ENCODE assay signal across 9 mouse cellular contexts in genomic region chr1:192726996-192727624, GRCm38 (mm10). TPM values are rescaled to one million over a fixed set of nuclear protein-coding genes. Genes with fewer than 3 reads are reported as not detected.
DNase-seq lines count a peak whose midpoint lies in the region; ATAC-seq and TF ChIP-seq lines count a peak whose summit lies in the region.
"Had no signal": no experiment of that assay in that cellular context is flagged by ENCODE, and none has a peak within 500 bp of the region (broad histone marks: within the 10 kb centered on the region; RNA-seq: fewer than 3 reads in every experiment).

No protein-coding gene starts in this region.

- H3K27me3 ChIP-seq in heart, postnatal 0 days (ENCODE audit: control insufficient read depth, insufficient read depth, low read length): no peaks in the 10 kb centered on the region
- no peaks in the 10 kb centered on the region for H3K27me3 ChIP-seq in lung, postnatal 0 days (replicated peaks; ENCODE audit: insufficient read depth, low read length)
- H3K27me3 ChIP-seq: heart, embryonic 13.5 days had no signal

- H3K9me3 ChIP-seq in heart, postnatal 0 days (replicated peaks; ENCODE audit: control insufficient read depth, low read length): no peaks in the 10 kb centered on the region
- no peaks in the 10 kb centered on the region for H3K9me3 ChIP-seq in lung, postnatal 0 days (ENCODE audit: low read length)
- H3K9me3 ChIP-seq: heart, embryonic 13.5 days had no signal

- H3K9ac ChIP-seq in heart, postnatal 0 days (replicated peaks; ENCODE audit: low read depth, low read length): no peak overlapping the region
- no peak overlapping the region for H3K9ac ChIP-seq in lung, postnatal 0 days (replicated peaks; ENCODE audit: low read depth)
- H3K9ac ChIP-seq: heart, embryonic 13.5 days had no signal

- H3K27ac ChIP-seq in bone marrow macrophage, adult 2 months (ENCODE audit: insufficient read depth, low read depth, low read length): no peak overlapping the region
- H3K27ac ChIP-seq in embryonic fibroblast, embryonic 13.5 days (ENCODE audit: insufficient read depth, low read length): no peak overlapping the region
- H3K27ac ChIP-seq in heart, postnatal 0 days (ENCODE audit: low read depth): no peak overlapping the region
- H3K27ac ChIP-seq in lung, postnatal 0 days (ENCODE audit: low read length): no peak overlapping the region
- H3K27ac ChIP-seq: heart, embryonic 13.5 days had no signal

- H3K4me1 ChIP-seq in bone marrow macrophage, adult 2 months (ENCODE audit: control insufficient read depth, insufficient read depth, low read length): no peaks in the 10 kb centered on the region
- H3K4me1 ChIP-seq in embryonic fibroblast, embryonic 13.5 days (ENCODE audit: control insufficient read depth, insufficient read depth, low read length): peaks cover 5% of the 10 kb centered on the region
- no peaks in the 10 kb centered on the region for H3K4me1 ChIP-seq in heart, postnatal 0 days (ENCODE audit: control insufficient read depth, insufficient read depth)
- H3K4me1 ChIP-seq in lung, postnatal 0 days (ENCODE audit: insufficient read depth, low read depth, low read length): no peaks in the 10 kb centered on the region
- H3K4me1 ChIP-seq: heart, embryonic 13.5 days had no signal

- ATAC-seq in heart, postnatal 0 days (ENCODE audit: insufficient read depth, low read depth): peak; percentile 81
- ATAC-seq in lung, postnatal 0 days: peak; percentile 33; the same call in 1 of the 2 replicates

- DNase-seq in ES-CJ7 (ENCODE audit: low read depth, low spot score): peak; percentile 51
- DNase-seq in heart, postnatal 0 days (ENCODE audit: low spot score): peak; percentile 72
- peak; percentile 31 to 46 for DNase-seq in kidney, postnatal 25 days
- peak; percentile 65 for DNase-seq in lung, postnatal 0 days (ENCODE audit: low spot score)
- DNase-seq in retina, embryonic 14.5 days (ENCODE audit: low spot score): peak; percentile 84
- peak; percentile 67 for DNase-seq in urinary bladder, postnatal 25 days (ENCODE audit: low spot score)

- 57% methylated on average over 11 of the region's 11 CpGs for WGBS in heart, postnatal 0 days
- WGBS in lung, postnatal 0 days: 52% methylated on average over 11 of the region's 11 CpGs

- H3K4me2 ChIP-seq in heart, postnatal 0 days (ENCODE audit: low read depth, low read length): no peak overlapping the region
- no peak overlapping the region for H3K4me2 ChIP-seq in lung, postnatal 0 days (replicated peaks; ENCODE audit: low read depth, low read length)
- H3K4me2 ChIP-seq: heart, embryonic 13.5 days had no signal

- peak; percentile 94 for TF ChIP-seq CTCF in bone marrow macrophage, adult 2 months (IDR thresholded peaks at IDR 0.05; ENCODE audit: low read depth, low read length)
- peak; percentile 34 for TF ChIP-seq CTCF in embryonic fibroblast, embryonic 13.5 days (IDR thresholded peaks at IDR 0.05; ENCODE audit: borderline replicate concordance, insufficient read depth, low read length)
- peak; percentile 93 for TF ChIP-seq CTCF in heart, postnatal 0 days (IDR thresholded peaks at IDR 0.05; ENCODE audit: low read depth)
- TF ChIP-seq CTCF in lung, postnatal 0 days (IDR thresholded peaks at IDR 0.05): peak; percentile 93

- no peak overlapping the region for H3K4me3 ChIP-seq in bone marrow macrophage, adult 2 months (ENCODE audit: insufficient read depth, low read length)
- no peak overlapping the region for H3K4me3 ChIP-seq in embryonic fibroblast, embryonic 13.5 days (ENCODE audit: insufficient read depth, low read length)
- H3K4me3 ChIP-seq in heart, postnatal 0 days (ENCODE audit: low read depth, low read length): no peak overlapping the region
- H3K4me3 ChIP-seq in lung, postnatal 0 days (ENCODE audit: low read depth, low read length): no peak overlapping the region
- H3K4me3 ChIP-seq: heart, embryonic 13.5 days had no signal

- H3K36me3 ChIP-seq in heart, postnatal 0 days (replicated peaks; ENCODE audit: control insufficient read depth, insufficient read depth, low read length): 0 out of 2 replicates have a peak, but pooled peaks cover 9% of the 10 kb centered on the region
- no peaks in the 10 kb centered on the region for H3K36me3 ChIP-seq in lung, postnatal 0 days (ENCODE audit: insufficient read depth, low read length)
- H3K36me3 ChIP-seq: heart, embryonic 13.5 days had no signal

- TF ChIP-seq POLR2A in bone marrow macrophage, adult 2 months (IDR thresholded peaks at IDR 0.05; ENCODE audit: borderline replicate concordance, low read depth, low read length): no peak
- no peak for TF ChIP-seq POLR2A in embryonic fibroblast, embryonic 13.5 days (IDR thresholded peaks at IDR 0.05; ENCODE audit: low read depth, low read length)

- no peak for TF ChIP-seq EP300 in heart, postnatal 0 days (IDR thresholded peaks at IDR 0.05; ENCODE audit: low read depth)
- no peak for TF ChIP-seq EP300 in lung, postnatal 0 days (IDR thresholded peaks at IDR 0.05)

RNA-seq across cellular contexts. Expression of gene Hhat, which starts 43.9 kb away (rescaled TPM):
- 0.39 and 0.92 TPM in 2 replicates for polyA plus RNA-seq in bone marrow macrophage, adult 2 months (2012; ENCODE audit: insufficient read depth, insufficient read length, missing spikeins)
- polyA plus RNA-seq in embryonic fibroblast, embryonic 13.5 days (2011; ENCODE audit: insufficient read length, low read depth, missing spikeins): 12.6 and 15.5 TPM in 2 replicates
- 6.7 and 13.2 TPM in 2 replicates for total RNA-seq in heart, postnatal 0 days (2014; rRNA removed; ENCODE audit: low replicate concordance)
- 3.7 and 4.0 TPM in 2 replicates for polyA plus RNA-seq in heart, postnatal 0 days (2015; fragmentation: Nextera tagmentation; extraction: Ambion mirVana)
- 2.4 and 3.5 TPM in 2 replicates for polyA plus RNA-seq in lung, postnatal 0 days (2015; fragmentation: Nextera tagmentation; extraction: Ambion mirVana)

Comparison
In these comparisons a context has a peak if more than half of its experiments do, and no peak if none do; other contexts are left out.
1. CTCF ChIP-seq: peak in every context shown above with its lines; median percentile 94 in bone marrow macrophage, adult 2 months; 93 in heart, postnatal 0 days; 93 in lung, postnatal 0 days; 34 in embryonic fibroblast, embryonic 13.5 days.